9 mouse cellular contexts compared by ENCODE assay signal in the genomic region with DNA sequence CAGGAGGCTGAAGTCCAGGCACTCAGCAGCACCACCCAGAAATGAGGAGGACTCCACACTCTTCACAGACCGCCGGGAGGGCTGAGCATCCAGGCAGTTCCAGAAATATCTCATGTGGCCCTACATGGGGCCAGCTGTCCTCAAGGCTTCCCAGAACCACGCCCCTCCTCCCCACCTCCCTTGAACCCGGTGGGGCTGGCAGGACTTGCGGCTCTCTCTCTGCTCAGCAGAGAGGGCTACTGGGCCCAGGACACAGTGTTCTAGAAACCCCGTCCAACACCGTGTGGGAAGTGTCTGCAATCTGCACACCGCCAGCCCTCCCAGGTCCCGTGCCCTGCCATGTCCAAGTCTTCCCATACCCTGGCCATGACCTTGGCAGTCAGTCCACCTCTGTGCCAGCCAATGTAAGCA. TPM values are rescaled to one million over a fixed set of nuclear protein-coding genes. Genes with fewer than 3 reads are reported as not detected.
A peak's percentile ranks its signal among the peaks of the same experiment; 100 is the strongest.
DNase-seq lines count a peak whose midpoint lies in the region; ATAC-seq lines count a peak whose summit lies in the region.
"Had no signal": no experiment of that assay in that cellular context is flagged by ENCODE, and none has a peak within 500 bp of the region (broad histone marks: within the 10 kb centered on the region; RNA-seq: fewer than 3 reads in every experiment).

No protein-coding gene starts in this region.

- intact Hi-C loops in heart, postnatal 25 days (cut with DNase I), result no loop called here

- ATAC-seq in cerebellum, adult (ENCODE audit: insufficient number of reproducible peaks, low FRiP score, low TSS enrichment), result peak; percentile 60; the same call in 1 of the 2 replicates

- DNase-seq in cerebellum, adult 8-10 months, result no peak
- peak; percentile 65 for DNase-seq in ovary, postnatal 36 days (ENCODE audit: low spot score)
- no peak for DNase-seq in ovary, postnatal 10 days (ENCODE audit: low spot score)
- DNase-seq in heart, postnatal 25 days (ENCODE audit: low spot score), result peak; percentile 82
- DNase-seq in testis, postnatal 14 days (ENCODE audit: low spot score), result peak; percentile 91
- DNase-seq in thymus, postnatal 4 days, result no peak
- DNase-seq in embryo, embryonic 10 days (ENCODE audit: low spot score), result no peak
- DNase-seq: left cerebral cortex, postnatal 4 days had no signal

RNA-seq across cellular contexts. Expression of gene Fbxo31, which starts 15.7 kb away (rescaled TPM):
- total RNA-seq in heart, postnatal 25 days (2021), result 100 to 1,000 TPM in 1 of 2 experiments, 10 to 100 TPM in 1; 93.0 to 105 TPM

RNA-seq across cellular contexts. Expression of gene 1700018B08Rik, which starts 18.8 kb away (rescaled TPM):
- total RNA-seq in heart, postnatal 25 days (2021), result not detected
- total RNA-seq: left cerebral cortex, postnatal 4 days had no signal

RNA-seq across cellular contexts. Expression of gene Map1lc3b, which starts 27.2 kb away (rescaled TPM):
- 100 to 1,000 TPM; 231 to 247 TPM for total RNA-seq in heart, postnatal 25 days (2021)

Comparison
In these comparisons a context has a peak if more than half of its experiments do, and no peak if none do; other contexts are left out.
1. DNase-seq: peak in ovary, postnatal 36 days (single experiment), heart, postnatal 25 days (single experiment) and testis, postnatal 14 days (single experiment); none in cerebellum, adult 8-10 months (single experiment), ovary, postnatal 10 days (single experiment), thymus, postnatal 4 days (single experiment) and embryo, embryonic 10 days (single experiment).